Mouse (Mus musculus): ENCODE data around the gene Olfr1264. TPM values are rescaled to one million over a fixed set of nuclear protein-coding genes. Genes with fewer than 3 reads are reported as not detected.

The Olfr1264 gene
- total RNA-seq (2021): not detected
- long read RNA-seq, experiment 1: 0 reads
- long read RNA-seq, experiment 2: 0 reads

GRCm38 (mm10) chr2:90025477-90025876, at the start of gene Olfr1264:
Gene Olfr1264 (minus strand): TSS chr2:90025577.
- DNase-seq: no peak

GRCm38 (mm10) chr2:90070065-90070464, 44.7 kb upstream of the Olfr1264 start:
- no peak for DNase-seq

GRCm38 (mm10) chr2:90063494-90063893, 38.1 kb upstream of the Olfr1264 start, which contains the start of gene Olfr140:
Gene Olfr140 (minus strand): TSS chr2:90063594.
- DNase-seq: no peak

- no peak for DNase-seq
Observed at GRCm38 (mm10) chr2:90035037-90035436, 9.7 kb upstream of the Olfr1264 start, which contains the start of gene Olfr1265. Gene Olfr1265 (plus strand): TSS chr2:90035337.

- DNase-seq: no peak
Observed at GRCm38 (mm10) chr2:90011831-90012230, 13.5 kb downstream of the Olfr1264 start, which contains the start of gene Olfr1263. Gene Olfr1263 (plus strand): TSS chr2:90012131.

GRCm38 (mm10) chr2:89999845-90000244, 25.5 kb downstream of the Olfr1264 start, which contains the start of gene Olfr1262:
Gene Olfr1262 (plus strand): TSS chr2:90000145.
- no peak for DNase-seq

GRCm38 (mm10) chr2:89990921-89991320, 34.5 kb downstream of the Olfr1264 start, which contains the start of gene Olfr1261:
Gene Olfr1261 (plus strand): TSS chr2:89991221.
- no peak for DNase-seq

- no peak for DNase-seq
Observed at GRCm38 (mm10) chr2:89977709-89978108, 47.7 kb downstream of the Olfr1264 start.

- no peak for DNase-seq
Observed at GRCm38 (mm10) chr2:89974184-89974583, 51.2 kb downstream of the Olfr1264 start, which contains the start of gene Olfr1260. Gene Olfr1260 (plus strand): TSS chr2:89974340.

Other genes starting within 250 kb of the Olfr1264 start
- gene Olfr1254, start 232.0 kb downstream of the Olfr1264 start, total RNA-seq (2021): not detected
- gene Olfr1255, start 213.5 kb downstream of the Olfr1264 start, total RNA-seq (2021): not detected
- gene Olfr1256, start 184.0 kb downstream of the Olfr1264 start, total RNA-seq (2021): not detected
- not detected for gene Olfr48, start 177.4 kb downstream of the Olfr1264 start, total RNA-seq (2021)
- not detected for gene Olfr1257, start 147.1 kb downstream of the Olfr1264 start, total RNA-seq (2021)
- not detected for gene Olfr1258, start 98.3 kb downstream of the Olfr1264 start, total RNA-seq (2021)
- gene Olfr1259, start 76.9 kb downstream of the Olfr1264 start, total RNA-seq (2021): not detected
- not detected for gene Olfr1260, start 51.2 kb downstream of the Olfr1264 start, total RNA-seq (2021)
- not detected for gene Olfr1261, start 34.4 kb downstream of the Olfr1264 start, total RNA-seq (2021)
- not detected for gene Olfr1262, start 25.4 kb downstream of the Olfr1264 start, total RNA-seq (2021)
- gene Olfr1263, start 13.4 kb downstream of the Olfr1264 start, total RNA-seq (2021): not detected
- not detected for gene Olfr1265, start 9.8 kb upstream of the Olfr1264 start, total RNA-seq (2021)
- not detected for gene Olfr140, start 38.0 kb upstream of the Olfr1264 start, total RNA-seq (2021)
- gene Olfr1269, start 95.8 kb upstream of the Olfr1264 start, total RNA-seq (2021): not detected
- gene Olfr32, start 116.7 kb upstream of the Olfr1264 start, total RNA-seq (2021): not detected
- gene Olfr1270, start 127.5 kb upstream of the Olfr1264 start, total RNA-seq (2021): not detected
- gene Olfr1506, start 198.9 kb upstream of the Olfr1264 start, total RNA-seq (2021): not detected
- not detected for gene Olfr142, start 232.0 kb upstream of the Olfr1264 start, total RNA-seq (2021)
- gene Olfr1271, start 245.5 kb upstream of the Olfr1264 start, total RNA-seq (2021): not detected